Comparison of ENCODE assay signal across 8 mouse cellular contexts in the genomic region with DNA sequence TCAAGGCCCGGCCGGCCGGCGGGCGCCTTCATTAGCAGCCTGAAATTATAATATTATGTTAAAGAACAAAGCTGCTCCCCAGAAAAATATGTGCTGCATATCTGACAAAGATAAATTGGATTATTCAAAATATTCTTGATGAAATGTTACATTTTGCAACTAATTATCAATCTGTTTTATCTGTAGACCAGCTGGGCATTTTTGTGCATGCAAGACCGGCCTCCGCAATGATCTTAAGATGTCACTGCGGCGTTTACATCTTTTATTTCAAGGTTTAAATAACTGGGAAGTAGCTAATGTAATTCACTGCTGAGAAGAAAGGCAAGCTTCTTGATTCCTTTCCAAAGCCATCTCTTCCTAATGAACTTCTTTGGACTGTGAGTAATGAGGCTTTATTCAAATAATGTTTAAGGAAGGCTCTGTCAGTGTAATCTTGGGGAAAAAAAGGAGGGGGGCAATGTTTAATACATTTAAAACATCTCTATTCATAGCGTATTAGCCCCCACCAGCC.
A peak's percentile ranks its signal among the peaks of the same experiment; 100 is the strongest.
DNase-seq lines count a peak whose midpoint lies in the region; ATAC-seq lines count a peak whose summit lies in the region.

No protein-coding gene starts in this region.

- H3K36me3 ChIP-seq in forebrain, embryonic 11.5 days (ENCODE audit: control insufficient read depth, insufficient read depth, low read length), result no peaks in the 10 kb centered on the region
- no peaks in the 10 kb centered on the region for H3K36me3 ChIP-seq in intestine, embryonic 16.5 days (ENCODE audit: control insufficient read depth, insufficient read depth, low read length)
- H3K36me3 ChIP-seq in neural tube, embryonic 14.5 days (ENCODE audit: control insufficient read depth, insufficient read depth, low read length), result no peaks in the 10 kb centered on the region

- peak; percentile 23 for DNase-seq in layer of hippocampus, adult 9-11 months
- DNase-seq in layer of hippocampus, adult 9-10 months (ENCODE audit: low spot score), result no peak
- DNase-seq in forebrain, embryonic 11.5 days (ENCODE audit: low spot score), result no peak
- no peak for DNase-seq in left cerebral cortex, adult 11 months (ENCODE audit: low spot score)
- no peak for DNase-seq in left cerebral cortex, postnatal 10 days (ENCODE audit: extremely low spot score in 1 of 2, low spot score in 2 of 2)
- no peak for DNase-seq in spleen, postnatal 4 days (ENCODE audit: low spot score in 2 of 2)

- 11% methylated on average over 10 of the region's 10 CpGs for WGBS in forebrain, embryonic 11.5 days
- WGBS in intestine, embryonic 16.5 days, result 19% methylated on average over 10 of the region's 10 CpGs
- 10% methylated on average over 10 of the region's 10 CpGs for WGBS in neural tube, embryonic 14.5 days

- H3K27ac ChIP-seq in forebrain, embryonic 11.5 days (ENCODE audit: low read depth, low read length), result no peak overlapping the region
- no peak overlapping the region for H3K27ac ChIP-seq in intestine, embryonic 16.5 days (ENCODE audit: low read length)
- H3K27ac ChIP-seq in neural tube, embryonic 14.5 days (ENCODE audit: low read depth, low read length), result no peak overlapping the region

- H3K4me1 ChIP-seq in forebrain, embryonic 11.5 days (replicated peaks; ENCODE audit: control insufficient read depth, insufficient read depth, low read length), result peaks cover 5% of the 10 kb centered on the region; the same call in 1 of the 2 replicates
- no peaks in the 10 kb centered on the region for H3K4me1 ChIP-seq in intestine, embryonic 16.5 days (ENCODE audit: control insufficient read depth, insufficient read depth, low read length)
- peaks cover 11% of the 10 kb centered on the region; the same call in 1 of the 2 replicates for H3K4me1 ChIP-seq in neural tube, embryonic 14.5 days (ENCODE audit: control insufficient read depth, insufficient read depth, low read length)

- intact Hi-C loops in left cerebral cortex, postnatal 10 days (cut with DNase I), result no loop called here

- peak overlapping the region; percentile 17; the same call in 1 of the 2 replicates for H3K4me3 ChIP-seq in forebrain, embryonic 11.5 days (ENCODE audit: low read depth, low read length)
- peak overlapping the region; percentile 27 for H3K4me3 ChIP-seq in intestine, embryonic 16.5 days (ENCODE audit: low read length)
- peak overlapping the region; percentile 15; the same call in 1 of the 2 replicates for H3K4me3 ChIP-seq in neural tube, embryonic 14.5 days (ENCODE audit: low read depth, low read length)

- no peak overlapping the region for H3K9ac ChIP-seq in forebrain, embryonic 11.5 days (ENCODE audit: low read length)
- H3K9ac ChIP-seq in intestine, embryonic 16.5 days (ENCODE audit: low read depth, low read length), result peak overlapping the region; percentile 43; the same call in 1 of the 2 replicates
- H3K9ac ChIP-seq in neural tube, embryonic 14.5 days (replicated peaks; ENCODE audit: low read depth, low read length), result 0 out of 2 replicates have a peak overlapping the region, but pooled peaks have one; percentile 28

- H3K27me3 ChIP-seq in forebrain, embryonic 11.5 days (ENCODE audit: control insufficient read depth, insufficient read depth, low read length), result peaks cover 4% of the 10 kb centered on the region
- peaks cover 16% of the 10 kb centered on the region for H3K27me3 ChIP-seq in intestine, embryonic 16.5 days (replicated peaks; ENCODE audit: control insufficient read depth, insufficient read depth, low read length)
- H3K27me3 ChIP-seq in neural tube, embryonic 14.5 days (ENCODE audit: control insufficient read depth, insufficient read depth, low read length), result no peaks in the 10 kb centered on the region

- peak overlapping the region; percentile 48 for H3K4me2 ChIP-seq in forebrain, embryonic 11.5 days (ENCODE audit: low read depth, low read length, severe bottlenecking)
- H3K4me2 ChIP-seq in intestine, embryonic 16.5 days (ENCODE audit: low read depth, low read length), result peak overlapping the region; percentile 51
- peak overlapping the region; percentile 55 for H3K4me2 ChIP-seq in neural tube, embryonic 14.5 days (ENCODE audit: low read depth, low read length)

- ATAC-seq in forebrain, embryonic 11.5 days (replicated peaks; ENCODE audit: low FRiP score), result no peak; the same call in 1 of the 2 replicates
- no peak for ATAC-seq in intestine, embryonic 16.5 days
- ATAC-seq in neural tube, embryonic 14.5 days (ENCODE audit: low read depth), result no peak

- no peaks in the 10 kb centered on the region for H3K9me3 ChIP-seq in forebrain, embryonic 11.5 days (ENCODE audit: control insufficient read depth, low read length)
- no peaks in the 10 kb centered on the region for H3K9me3 ChIP-seq in intestine, embryonic 16.5 days (ENCODE audit: control insufficient read depth, low read length)
- no peaks in the 10 kb centered on the region for H3K9me3 ChIP-seq in neural tube, embryonic 14.5 days (ENCODE audit: control insufficient read depth, low read length)
